Mouse (Mus musculus) ES-Bruce4 (cell line): ENCODE results near the gene Thy1.

Source experiments
- CTCF ChIP-seq: IDR thresholded peaks from one replicate; pipeline ENCODE4 v1.8.1; 2011; ENCODE audit warnings: low read depth, low read length
- EP300 ChIP-seq: IDR thresholded peaks from 2 replicates; pipeline ENCODE4 v1.6.1; 2011; ENCODE audit warnings: low read depth, low read length; ENCODE audit not compliant: insufficient read depth
- POLR2A ChIP-seq: IDR thresholded peaks from one replicate; pipeline ENCODE4 v1.8.1; 2011; ENCODE audit warnings: low read length; ENCODE audit not compliant: insufficient read depth

DNA sequence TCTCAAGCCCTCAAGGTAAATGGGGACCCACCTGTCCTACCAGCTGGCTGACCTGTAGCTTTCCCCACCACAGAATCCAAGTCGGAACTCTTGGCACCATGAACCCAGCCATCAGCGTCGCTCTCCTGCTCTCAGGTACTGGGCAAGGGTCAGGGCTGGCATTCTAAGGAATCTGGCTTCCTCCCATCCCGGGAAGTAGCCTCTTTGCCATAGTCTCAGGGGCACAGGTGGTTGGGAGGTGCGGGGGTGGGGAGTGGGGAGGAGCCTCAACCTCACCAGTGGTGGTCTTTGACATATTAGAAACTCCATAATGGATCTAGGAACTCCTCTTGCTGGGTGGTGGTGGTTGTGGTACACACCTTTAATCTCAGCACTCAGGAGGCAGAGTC is 2.7 kb downstream of the Thy1 start:
- TF ChIP-seq CTCF (no peak), POLR2A (no peak), EP300 (no peak)
